Mouse (Mus musculus): ENCODE measurements around the gene Taar7a. TPM values are rescaled to one million over a fixed set of nuclear protein-coding genes. Genes with fewer than 3 reads are reported as not detected.

Gene Taar7a
- polyA plus RNA-seq, 1 experiment from 2014 or later: not detected

DNA sequence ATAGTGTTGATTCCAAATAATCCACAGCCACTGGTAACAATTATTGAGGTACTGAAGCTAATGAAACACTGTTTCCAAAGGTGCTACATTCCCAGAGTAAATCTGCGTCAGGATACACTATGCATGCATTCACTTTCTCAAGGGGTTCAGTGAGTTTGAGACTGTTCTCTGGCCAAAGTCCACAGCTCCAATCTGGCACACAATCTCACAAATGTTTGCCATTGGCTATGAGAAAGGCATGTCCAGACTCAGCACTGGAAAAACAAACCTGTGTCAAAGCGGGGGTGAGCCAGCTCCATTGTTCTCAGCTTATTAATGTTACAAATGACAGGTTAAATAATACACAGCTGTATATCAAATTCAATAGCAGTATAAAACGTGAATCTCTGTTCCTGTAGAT lies 34.2 kb downstream of the Taar7a start:
- no peak overlapping the region for H3K4me2 ChIP-seq (ENCODE audit: low read length)
- no peak overlapping the region for H3K9ac ChIP-seq (ENCODE audit: low read depth, low read length)
- no peak overlapping the region for H3K27ac ChIP-seq (ENCODE audit: low read length)
- H3K9me3 ChIP-seq (replicated peaks; ENCODE audit: control insufficient read depth, low read length, poor library complexity, severe bottlenecking): no peaks in the 10 kb centered on the region
- no peak for ATAC-seq
- no peaks in the 10 kb centered on the region for H3K4me1 ChIP-seq (ENCODE audit: control insufficient read depth, insufficient read depth, low read length)
- no peaks in the 10 kb centered on the region for H3K27me3 ChIP-seq (ENCODE audit: control insufficient read depth, insufficient read depth, low read depth, low read length)
- H3K4me3 ChIP-seq (ENCODE audit: low read depth, low read length): no peak overlapping the region
- WGBS: 69% methylated on average over 3 of the region's 3 CpGs
- no peaks in the 10 kb centered on the region for H3K36me3 ChIP-seq (ENCODE audit: control insufficient read depth, insufficient read depth, low read length)

DNA sequence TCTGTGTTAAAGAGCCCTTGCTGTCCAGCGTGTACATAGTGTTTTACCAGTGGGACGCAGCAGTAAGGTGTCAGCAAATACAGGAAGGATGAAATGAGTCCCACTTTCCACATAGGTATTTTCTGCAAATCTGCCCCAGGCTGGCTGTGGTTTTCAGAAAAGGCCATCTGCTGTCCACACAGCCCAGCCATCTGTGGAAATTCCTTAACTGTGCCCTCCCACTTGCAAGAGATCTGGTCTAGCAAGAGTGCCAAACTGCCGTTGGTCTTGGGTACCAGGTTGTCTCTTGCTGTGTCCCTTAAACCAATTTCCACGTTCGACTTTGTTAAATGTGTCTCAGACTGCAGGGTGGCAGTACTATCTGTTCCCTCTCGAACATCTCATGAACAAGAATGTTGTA lies 41.6 kb downstream of the Taar7a start:
- no peak overlapping the region for H3K9ac ChIP-seq (ENCODE audit: low read depth, low read length)
- no peaks in the 10 kb centered on the region for H3K27me3 ChIP-seq (ENCODE audit: control insufficient read depth, insufficient read depth, low read depth, low read length)
- no peak overlapping the region for H3K27ac ChIP-seq (ENCODE audit: low read length)
- 88% methylated on average over 6 of the region's 6 CpGs for whole genome bisulfite sequencing
- H3K4me3 ChIP-seq (ENCODE audit: low read depth, low read length): no peak overlapping the region
- H3K9me3 ChIP-seq (replicated peaks; ENCODE audit: control insufficient read depth, low read length, poor library complexity, severe bottlenecking): no peaks in the 10 kb centered on the region
- ATAC-seq: no peak
- no peaks in the 10 kb centered on the region for H3K36me3 ChIP-seq (ENCODE audit: control insufficient read depth, insufficient read depth, low read length)
- H3K4me2 ChIP-seq (ENCODE audit: low read length): no peak overlapping the region
- H3K4me1 ChIP-seq (ENCODE audit: control insufficient read depth, insufficient read depth, low read length): no peaks in the 10 kb centered on the region

DNA sequence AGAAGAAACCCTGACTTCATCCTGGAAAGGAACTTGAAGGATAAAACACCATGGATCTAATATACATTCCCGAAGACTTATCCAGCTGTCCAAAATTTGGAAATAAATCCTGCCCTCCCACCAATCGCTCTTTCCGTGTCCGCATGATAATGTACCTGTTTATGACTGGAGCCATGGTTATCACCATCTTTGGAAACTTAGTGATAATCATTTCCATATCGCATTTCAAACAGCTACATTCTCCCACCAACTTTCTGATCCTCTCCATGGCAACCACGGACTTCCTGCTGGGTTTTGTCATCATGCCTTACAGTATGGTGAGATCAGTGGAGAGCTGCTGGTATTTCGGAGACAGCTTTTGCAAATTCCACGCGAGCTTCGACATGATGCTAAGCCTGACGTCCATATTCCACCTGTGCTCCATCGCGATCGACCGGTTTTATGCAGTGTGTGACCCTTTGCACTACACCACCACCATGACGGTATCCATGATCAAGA lies 43.7 kb downstream of the Taar7a start, which contains the start of gene Taar3:
Taar3 (plus strand) TSS at position 51 of the 498 bp plus-strand sequence.
- no peak within 1 kb of the TSS for H3K4me2 ChIP-seq (ENCODE audit: low read length)
- WGBS: 82% methylated on average over 16 of the region's 16 CpGs
- ATAC-seq: 0 out of 2 replicates have a peak, but pooled peaks have one; percentile 25

DNA sequence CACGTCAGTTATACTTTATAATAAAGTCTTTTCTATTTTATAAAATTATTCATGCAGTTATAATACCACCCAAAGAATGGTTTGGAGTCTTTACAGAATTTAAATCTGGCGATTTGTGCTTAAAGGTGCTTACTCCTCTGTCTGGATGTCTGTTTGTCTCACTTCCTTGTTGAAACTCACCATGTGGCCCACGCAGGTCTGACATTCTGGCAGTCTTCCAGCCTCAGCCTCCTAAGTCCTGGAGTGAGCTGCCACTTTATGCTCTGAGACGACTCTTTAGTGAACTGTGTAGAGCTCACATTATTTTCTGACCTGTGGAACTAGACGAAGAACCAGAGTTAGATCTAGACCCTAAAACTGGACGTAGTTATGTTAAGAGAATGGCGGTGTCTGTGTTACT lies 45.3 kb downstream of the Taar7a start:
- H3K4me3 ChIP-seq (ENCODE audit: low read depth, low read length): no peak overlapping the region
- H3K27ac ChIP-seq (ENCODE audit: low read length): no peak overlapping the region
- H3K9me3 ChIP-seq (replicated peaks; ENCODE audit: control insufficient read depth, low read length, poor library complexity, severe bottlenecking): no peaks in the 10 kb centered on the region
- H3K27me3 ChIP-seq (ENCODE audit: control insufficient read depth, insufficient read depth, low read depth, low read length): no peaks in the 10 kb centered on the region
- H3K4me1 ChIP-seq (ENCODE audit: control insufficient read depth, insufficient read depth, low read length): no peaks in the 10 kb centered on the region
- no peak overlapping the region for H3K4me2 ChIP-seq (ENCODE audit: low read length)
- 61% methylated on average over 7 of the region's 7 CpGs for WGBS
- H3K36me3 ChIP-seq (ENCODE audit: control insufficient read depth, insufficient read depth, low read length): no peaks in the 10 kb centered on the region
- ATAC-seq: no peak
- no peak overlapping the region for H3K9ac ChIP-seq (ENCODE audit: low read depth, low read length)

More for the DNA sequence above, 43.7 kb downstream of the Taar7a start, which contains the start of gene Taar3:
- Histone ChIP-seq H3K36me3 (ENCODE audit: control insufficient read depth, insufficient read depth, low read length) (no peaks in the 10 kb centered on the region), H3K27me3 (ENCODE audit: control insufficient read depth, insufficient read depth, low read depth, low read length) (no peaks in the 10 kb centered on the region), H3K27ac (ENCODE audit: low read length) (no peak within 1 kb of the TSS), H3K4me3 (ENCODE audit: low read depth, low read length) (no peak within 1 kb of the TSS), H3K9me3 (replicated peaks; ENCODE audit: control insufficient read depth, low read length, poor library complexity, severe bottlenecking) (no peaks in the 10 kb centered on the region), H3K4me1 (ENCODE audit: control insufficient read depth, insufficient read depth, low read length) (no peaks in the 10 kb centered on the region), H3K9ac (ENCODE audit: low read depth, low read length) (no peak within 1 kb of the TSS)

DNA sequence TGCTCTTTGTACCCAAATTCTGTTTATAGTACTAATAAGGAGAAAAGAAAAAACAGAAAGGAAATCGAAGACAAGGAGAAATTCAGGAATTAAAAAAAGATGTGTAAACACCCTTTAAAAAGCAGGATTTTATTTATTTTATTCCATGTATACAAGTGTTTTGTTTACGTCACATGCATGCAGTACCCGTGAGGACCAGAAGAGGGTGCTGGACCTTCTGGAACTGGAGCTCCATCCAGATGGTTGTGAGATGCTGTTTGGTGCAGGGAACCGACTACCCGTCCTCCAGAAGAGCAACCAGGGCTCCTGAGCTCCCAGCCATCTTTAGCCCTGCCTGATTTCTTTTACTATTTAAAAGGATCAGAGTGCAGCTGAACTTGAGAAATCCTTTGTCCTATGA lies 50.8 kb downstream of the Taar7a start:
- no peaks in the 10 kb centered on the region for H3K36me3 ChIP-seq (ENCODE audit: control insufficient read depth, insufficient read depth, low read length)
- ATAC-seq: no peak
- WGBS: 79% methylated on average over 5 of the region's 5 CpGs
- no peak overlapping the region for H3K4me3 ChIP-seq (ENCODE audit: low read depth, low read length)
- H3K9ac ChIP-seq (ENCODE audit: low read depth, low read length): no peak overlapping the region
- no peaks in the 10 kb centered on the region; the same call in 1 of the 2 replicates for H3K4me1 ChIP-seq (ENCODE audit: control insufficient read depth, insufficient read depth, low read length)
- no peaks in the 10 kb centered on the region for H3K27me3 ChIP-seq (ENCODE audit: control insufficient read depth, insufficient read depth, low read depth, low read length)
- no peak overlapping the region for H3K27ac ChIP-seq (ENCODE audit: low read length)
- H3K9me3 ChIP-seq (replicated peaks; ENCODE audit: control insufficient read depth, low read length, poor library complexity, severe bottlenecking): no peaks in the 10 kb centered on the region
- no peak overlapping the region for H3K4me2 ChIP-seq (ENCODE audit: low read length)

Other genes starting within 250 kb of the Taar7a start
- 83.7 and 87.4 TPM in 2 replicates for gene Rps12, start 206.2 kb downstream of the Taar7a start, polyA plus RNA-seq (2015; fragmentation: Nextera tagmentation; extraction: Ambion mirVana)
- 17.5 and 19.0 TPM in 2 replicates for gene Slc18b1, start 196.5 kb downstream of the Taar7a start, polyA plus RNA-seq (2015; fragmentation: Nextera tagmentation; extraction: Ambion mirVana)
- 0.22 TPM in 1 of 2 replicates, not detected in the other for gene Vnn3, start 142.0 kb downstream of the Taar7a start, polyA plus RNA-seq (2015; fragmentation: Nextera tagmentation; extraction: Ambion mirVana)
- gene Vnn1, start 98.8 kb downstream of the Taar7a start, polyA plus RNA-seq (2015; fragmentation: Nextera tagmentation; extraction: Ambion mirVana): 0.25 and 0.43 TPM in 2 replicates
- gene Taar1, start 73.1 kb downstream of the Taar7a start, polyA plus RNA-seq (2015; fragmentation: Nextera tagmentation; extraction: Ambion mirVana): not detected in 2 replicates
- not detected in 2 replicates for gene Taar2, start 54.9 kb downstream of the Taar7a start, polyA plus RNA-seq (2015; fragmentation: Nextera tagmentation; extraction: Ambion mirVana)
- not detected in 2 replicates for gene Taar3, start 43.9 kb downstream of the Taar7a start, polyA plus RNA-seq (2015; fragmentation: Nextera tagmentation; extraction: Ambion mirVana)
- gene Taar4, start 33.0 kb downstream of the Taar7a start, polyA plus RNA-seq (2015; fragmentation: Nextera tagmentation; extraction: Ambion mirVana): not detected in 2 replicates
- gene Taar5, start 22.8 kb downstream of the Taar7a start, polyA plus RNA-seq (2015; fragmentation: Nextera tagmentation; extraction: Ambion mirVana): not detected in 2 replicates
- gene Taar6, start 7.8 kb downstream of the Taar7a start, polyA plus RNA-seq (2015; fragmentation: Nextera tagmentation; extraction: Ambion mirVana): not detected in 2 replicates
- not detected in 2 replicates for gene Taar7b, start 6.5 kb upstream of the Taar7a start, polyA plus RNA-seq (2015; fragmentation: Nextera tagmentation; extraction: Ambion mirVana)
- not detected in 2 replicates for gene Taar7d, start 33.7 kb upstream of the Taar7a start, polyA plus RNA-seq (2015; fragmentation: Nextera tagmentation; extraction: Ambion mirVana)
- not detected in 2 replicates for gene Taar7e, start 44.1 kb upstream of the Taar7a start, polyA plus RNA-seq (2015; fragmentation: Nextera tagmentation; extraction: Ambion mirVana)
- not detected in 2 replicates for gene Taar7f, start 56.0 kb upstream of the Taar7a start, polyA plus RNA-seq (2015; fragmentation: Nextera tagmentation; extraction: Ambion mirVana)
- gene Taar8a, start 83.0 kb upstream of the Taar7a start, polyA plus RNA-seq (2015; fragmentation: Nextera tagmentation; extraction: Ambion mirVana): not detected in 2 replicates
- not detected in 2 replicates for gene Taar8b, start 98.8 kb upstream of the Taar7a start, polyA plus RNA-seq (2015; fragmentation: Nextera tagmentation; extraction: Ambion mirVana)
- gene Taar8c, start 108.4 kb upstream of the Taar7a start, polyA plus RNA-seq (2015; fragmentation: Nextera tagmentation; extraction: Ambion mirVana): not detected in 2 replicates
- gene Taar9, start 116.1 kb upstream of the Taar7a start, polyA plus RNA-seq (2015; fragmentation: Nextera tagmentation; extraction: Ambion mirVana): not detected in 2 replicates
- gene Stx7, start 155.8 kb upstream of the Taar7a start, polyA plus RNA-seq (2015; fragmentation: Nextera tagmentation; extraction: Ambion mirVana): 363 and 388 TPM in 2 replicates
- 2.7 and 2.8 TPM in 2 replicates for gene Moxd1, start 230.0 kb upstream of the Taar7a start, polyA plus RNA-seq (2015; fragmentation: Nextera tagmentation; extraction: Ambion mirVana)